Mouse (Mus musculus): ENCODE results near the gene Foxk1.
A peak's percentile ranks its signal among the peaks of the same experiment; 100 is the strongest.

Gene Foxk1

GRCm38 (mm10) chr5:142448623-142449022 is 47.3 kb downstream of the Foxk1 start:
- DNase-seq: no peak

- DNase-seq: no peak
Observed at GRCm38 (mm10) chr5:142450846-142451245, 49.5 kb downstream of the Foxk1 start.

- no peak for DNase-seq
Observed at GRCm38 (mm10) chr5:142451759-142452158, 50.5 kb downstream of the Foxk1 start.

DNA sequence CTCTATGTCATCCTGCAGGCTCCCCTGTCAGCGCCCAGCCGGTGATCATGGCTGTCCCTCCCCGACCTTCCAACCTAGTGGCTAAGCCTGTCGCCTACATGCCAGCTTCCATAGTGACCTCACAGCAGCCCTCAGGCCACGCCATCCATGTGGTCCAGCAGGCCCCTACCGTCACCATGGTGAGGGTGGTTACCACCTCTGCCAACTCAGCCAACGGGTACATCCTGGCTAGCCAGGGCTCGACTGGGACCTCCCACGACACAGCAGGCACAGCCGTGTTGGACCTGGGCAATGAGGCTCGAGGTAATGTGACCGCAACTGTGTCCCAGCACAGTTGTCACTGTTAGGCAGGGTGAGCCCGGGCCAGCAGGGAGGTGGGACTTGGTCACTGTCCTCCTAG is 52.4 kb downstream of the Foxk1 start:
- no peak for DNase-seq

DNA sequence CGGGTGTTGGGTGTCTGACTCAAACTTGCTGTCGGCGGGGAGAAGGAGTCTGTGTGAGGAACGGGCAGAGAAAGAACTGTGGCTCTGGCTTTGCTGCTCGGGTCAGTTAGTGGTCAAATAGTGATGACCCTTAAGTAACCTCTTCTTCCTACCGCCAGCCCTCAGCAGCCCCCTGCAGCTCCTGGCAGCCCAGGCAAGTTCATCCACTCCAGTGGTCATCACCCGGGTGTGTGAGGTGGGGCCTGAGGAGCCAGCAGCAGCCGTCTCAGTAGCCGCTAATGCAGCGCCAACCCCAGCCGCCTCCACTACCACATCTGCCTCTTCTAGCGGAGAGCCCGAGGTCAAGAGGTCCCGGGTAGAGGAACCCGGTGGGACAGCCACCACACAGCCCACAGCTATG is 55.0 kb downstream of the Foxk1 start:
- DNase-seq: no peak

- no peak for DNase-seq
Observed at GRCm38 (mm10) chr5:142457345-142457744, 56.0 kb downstream of the Foxk1 start.

GRCm38 (mm10) chr5:142458791-142459557 is 57.7 kb downstream of the Foxk1 start:
- no peak for DNase-seq

GRCm38 (mm10) chr5:142459834-142460233 is 58.5 kb downstream of the Foxk1 start:
- no peak for DNase-seq

DNA sequence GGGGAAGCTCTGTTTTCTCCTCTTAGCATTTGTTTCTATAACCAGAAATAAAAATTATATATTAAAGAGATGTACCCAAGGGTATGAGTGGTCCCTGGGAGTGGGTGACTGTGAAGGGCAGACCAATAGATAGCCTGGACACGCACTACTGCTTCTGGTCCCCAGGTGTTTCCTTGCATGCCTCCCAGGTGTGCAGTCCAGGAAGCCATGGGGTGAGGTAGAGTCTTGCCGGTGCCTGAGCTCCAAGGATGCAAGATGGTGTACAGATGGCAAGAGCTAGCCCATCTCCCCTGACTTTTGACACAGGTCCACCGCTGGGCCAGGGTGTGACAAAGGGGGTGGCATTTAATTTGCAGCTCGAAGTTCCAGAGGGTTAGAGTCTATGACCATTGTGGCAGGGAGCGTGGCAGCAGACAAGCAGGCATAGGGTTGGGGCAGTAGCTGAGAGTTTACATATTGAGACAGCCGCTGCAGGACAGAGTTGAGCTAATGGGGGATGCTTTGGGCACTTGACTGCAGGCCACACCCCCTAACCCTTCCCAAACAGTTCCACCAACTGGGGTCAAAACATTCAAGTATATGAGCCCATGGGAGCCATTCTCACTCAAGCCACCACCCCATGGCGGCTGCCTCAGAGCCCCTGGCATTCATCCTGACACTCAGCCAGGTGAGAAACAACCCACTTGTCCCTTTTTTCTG is 60.8 kb downstream of the Foxk1 start:
- no peak for DNase-seq

- DNase-seq: no peak
Observed at GRCm38 (mm10) chr5:142462641-142462948, 61.3 kb downstream of the Foxk1 start.

DNA sequence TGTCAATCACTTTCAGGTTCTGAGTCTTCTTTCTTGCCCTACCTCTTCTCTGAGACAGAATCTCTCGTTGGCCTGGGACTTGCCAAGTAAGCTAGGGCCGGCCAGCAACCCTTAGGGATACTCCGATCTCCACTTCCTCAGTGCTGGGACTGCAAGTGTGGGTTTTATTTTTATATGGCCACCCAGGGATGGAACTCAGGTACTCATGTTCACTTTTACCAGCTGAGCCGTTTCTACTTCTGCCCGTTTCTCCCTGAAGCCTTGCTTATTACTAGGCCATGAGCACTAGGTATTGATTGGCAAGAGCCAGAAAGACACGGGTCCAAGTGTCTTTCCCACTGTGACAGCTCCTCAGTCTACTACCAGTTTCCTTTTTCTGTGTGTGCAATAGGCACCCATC is 61.7 kb downstream of the Foxk1 start:
- DNase-seq: no peak

DNA sequence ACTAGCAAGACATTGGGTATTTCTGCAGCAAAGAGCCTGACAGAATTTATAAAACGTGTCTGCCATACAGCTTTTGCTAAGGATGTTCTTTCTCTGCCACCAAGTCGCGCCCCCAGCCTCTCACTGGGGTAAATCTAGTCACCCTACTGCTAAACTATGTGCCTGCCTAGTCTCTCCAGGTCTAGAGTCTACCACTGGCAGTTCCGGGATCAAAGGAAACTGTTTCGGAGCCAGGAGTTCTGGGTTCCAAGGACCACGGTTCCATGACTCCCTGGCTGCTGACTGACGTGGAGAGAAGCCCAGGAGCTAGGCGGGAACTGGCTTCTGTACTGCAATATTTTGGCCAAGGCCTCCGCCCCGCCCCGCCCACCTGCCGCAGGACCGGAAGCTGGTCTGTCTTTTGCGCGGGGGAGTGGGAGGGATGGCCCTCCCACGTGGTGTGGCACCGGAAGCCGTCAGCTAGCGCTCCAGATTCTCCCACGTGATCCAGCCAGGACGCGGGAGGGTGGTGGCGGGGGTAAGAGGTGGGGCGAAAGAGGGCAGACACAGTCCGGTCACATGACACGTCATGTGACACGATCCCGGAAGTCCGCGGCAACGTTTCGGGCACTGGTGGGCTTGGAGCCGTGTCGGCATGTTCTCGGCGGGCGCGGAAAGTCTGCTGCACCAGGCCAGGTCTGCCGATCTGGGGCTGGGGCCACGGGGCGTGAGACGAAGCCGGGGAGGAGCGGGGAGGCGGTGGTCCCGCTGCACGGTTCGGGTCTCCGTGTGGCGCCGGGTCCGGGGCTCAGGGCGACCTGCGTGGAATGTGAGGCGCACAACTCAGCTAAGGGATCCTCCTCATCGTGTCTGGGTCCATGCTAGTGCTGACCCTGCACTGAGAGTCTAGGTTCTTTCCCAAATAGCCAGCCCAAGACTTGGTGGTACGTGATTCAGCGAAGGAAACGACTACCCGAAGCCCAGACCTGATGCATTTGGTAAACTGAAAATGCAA is 62.5 kb downstream of the Foxk1 start, which contains the start of gene Ap5z1:
Gene Ap5z1, plus strand, starts transcription at position 484 of the 994 bp plus-strand sequence.
- peak; percentile 86 for DNase-seq

DNA sequence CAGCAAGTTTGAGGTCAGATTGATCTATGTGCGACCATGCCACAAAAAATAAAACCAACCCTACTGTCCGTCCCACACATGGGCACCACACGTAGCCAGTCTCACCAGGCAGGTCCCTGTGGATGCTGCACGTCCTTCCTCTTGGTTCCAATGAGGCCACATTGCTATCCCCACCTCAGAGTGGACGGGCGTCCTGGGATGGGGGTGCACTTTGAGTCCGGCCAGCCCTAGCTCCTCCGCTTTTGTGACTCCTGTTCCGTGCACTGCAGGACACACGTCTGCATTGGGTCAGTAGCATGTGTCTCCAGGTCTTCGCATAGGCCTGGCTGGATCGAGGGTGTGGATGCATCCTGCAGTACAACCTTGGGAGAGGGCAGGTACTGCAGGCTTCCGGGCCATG is 67.1 kb downstream of the Foxk1 start:
- no peak for DNase-seq

DNA sequence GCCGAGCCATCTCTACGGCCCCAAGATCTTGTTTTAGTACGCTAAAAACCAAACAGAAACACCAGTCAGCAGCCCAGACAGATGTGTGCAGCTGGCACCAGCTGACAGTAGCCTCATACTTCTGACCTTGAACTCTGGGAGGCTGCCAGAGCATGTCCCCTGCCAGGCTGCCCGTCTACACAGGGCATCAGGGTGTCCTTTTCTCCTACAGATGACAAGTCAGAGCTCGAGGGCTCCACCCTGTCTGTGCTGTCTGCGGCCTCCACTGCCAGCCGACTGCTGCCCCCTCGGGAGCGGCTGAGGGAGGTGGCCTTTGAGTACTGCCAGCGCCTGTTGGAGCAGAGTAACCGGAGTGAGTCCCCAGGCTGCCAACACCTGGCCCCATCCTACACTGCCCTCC is 68.5 kb downstream of the Foxk1 start:
- DNase-seq: no peak

- DNase-seq: peak; percentile 43
Observed at GRCm38 (mm10) chr5:142473696-142474095, 72.4 kb downstream of the Foxk1 start.

DNA sequence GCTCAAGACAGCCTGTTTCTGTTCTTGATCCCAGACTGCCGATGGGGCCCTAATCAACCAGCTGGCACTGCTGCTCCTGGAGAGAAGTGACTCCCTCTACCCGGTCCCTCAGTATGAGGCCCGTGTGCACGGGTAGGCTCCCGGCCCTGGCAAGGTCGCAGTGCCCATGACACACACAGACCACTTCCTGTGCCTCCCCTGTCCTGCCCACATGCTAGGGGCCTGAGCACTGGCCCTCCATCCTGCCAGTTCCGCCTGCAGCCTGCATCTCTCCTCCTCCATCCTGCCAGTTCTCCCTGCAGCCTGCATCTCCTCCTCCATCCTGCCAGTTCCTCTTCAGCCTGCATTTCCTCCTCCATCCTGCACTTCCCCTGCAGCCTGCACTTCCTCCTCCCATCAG is 74.4 kb downstream of the Foxk1 start:
- no peak for DNase-seq

- DNase-seq: peak; percentile 41
Observed at GRCm38 (mm10) chr5:142477346-142477745, 76.0 kb downstream of the Foxk1 start.

DNA sequence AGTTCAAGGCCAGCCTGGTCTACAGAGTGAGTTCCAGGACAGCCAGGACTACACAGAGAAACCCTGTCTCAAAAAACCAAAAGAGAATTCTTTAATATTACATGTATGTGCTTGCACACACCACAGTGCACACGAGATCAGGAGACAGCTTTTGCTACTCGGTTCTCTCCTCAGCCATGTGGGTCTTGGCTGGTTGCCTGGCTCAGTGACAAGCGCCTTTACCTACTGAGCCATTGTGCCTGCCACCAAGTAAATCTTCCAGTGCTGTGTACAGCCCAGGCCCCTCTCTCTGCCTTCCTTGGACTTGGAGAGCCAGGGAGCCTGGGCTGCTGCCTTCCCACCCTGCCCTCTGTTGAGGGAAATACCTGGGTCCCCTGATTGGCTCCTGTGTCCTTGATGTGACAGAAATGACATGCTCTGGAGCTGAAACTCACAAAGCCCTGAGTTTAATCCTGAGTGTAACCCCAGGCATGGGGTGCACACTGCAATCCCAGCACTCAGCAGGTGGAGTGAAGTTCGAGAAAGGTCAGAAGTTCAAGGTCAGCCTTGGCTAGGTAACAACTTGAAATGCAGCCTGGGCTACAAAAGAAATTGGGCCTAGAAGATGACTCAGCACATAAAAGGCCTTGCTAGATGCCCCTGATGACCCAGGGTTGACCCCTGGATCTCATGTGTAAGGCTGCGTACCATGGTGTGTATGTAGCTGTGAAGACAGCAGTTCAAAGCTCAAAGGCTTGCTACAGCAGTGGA is 76.7 kb downstream of the Foxk1 start:
- DNase-seq: no peak

DNA sequence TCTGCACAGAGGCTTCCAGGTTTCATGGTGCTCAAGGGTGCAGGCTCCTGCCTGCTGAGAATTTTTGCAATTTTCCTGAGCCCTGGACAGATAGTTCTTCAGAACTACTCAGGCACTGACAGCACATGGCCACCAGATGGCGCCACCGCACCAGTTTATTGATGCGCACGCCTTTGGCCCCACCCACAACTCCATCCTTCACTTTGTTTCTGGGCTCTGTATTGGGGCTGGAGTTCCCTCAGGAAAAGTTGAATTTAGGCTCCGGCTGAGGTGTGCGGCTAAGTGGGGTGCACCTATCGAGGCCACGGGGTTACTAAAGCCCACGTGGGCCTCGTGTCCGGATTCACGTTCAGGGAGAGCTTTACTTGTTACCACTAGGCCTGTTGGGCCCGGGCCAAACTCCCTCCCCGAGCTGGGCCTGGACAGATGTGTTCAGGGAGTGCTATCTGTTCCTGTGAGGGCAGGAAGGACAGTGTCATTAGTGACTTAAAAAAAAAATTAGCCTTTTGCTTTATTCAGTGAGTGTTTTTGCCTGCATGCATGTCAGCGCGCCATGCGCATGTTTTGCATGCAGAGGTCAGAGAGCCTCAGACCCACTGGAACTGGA is 77.6 kb downstream of the Foxk1 start:
- peak; percentile 92 for DNase-seq

DNA sequence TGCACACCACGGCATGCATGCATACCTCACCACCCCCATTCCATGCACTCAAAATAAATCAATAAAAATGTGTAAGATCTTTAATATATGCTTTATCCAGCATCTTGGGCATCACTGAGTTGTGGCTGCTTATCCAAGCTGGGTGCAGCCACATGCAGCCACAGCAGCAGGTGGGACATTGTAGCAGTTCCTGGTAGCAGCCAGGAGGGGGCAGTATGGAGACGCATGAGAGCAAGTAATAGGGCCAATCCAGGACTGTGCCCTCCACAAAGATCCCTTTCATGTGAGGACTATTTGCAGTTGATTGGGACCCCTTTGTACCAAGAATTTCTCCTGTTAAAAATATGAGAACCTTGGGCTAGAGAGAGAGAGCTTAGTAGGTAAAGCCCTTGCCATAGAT is 81.2 kb downstream of the Foxk1 start:
- no peak for DNase-seq

DNA sequence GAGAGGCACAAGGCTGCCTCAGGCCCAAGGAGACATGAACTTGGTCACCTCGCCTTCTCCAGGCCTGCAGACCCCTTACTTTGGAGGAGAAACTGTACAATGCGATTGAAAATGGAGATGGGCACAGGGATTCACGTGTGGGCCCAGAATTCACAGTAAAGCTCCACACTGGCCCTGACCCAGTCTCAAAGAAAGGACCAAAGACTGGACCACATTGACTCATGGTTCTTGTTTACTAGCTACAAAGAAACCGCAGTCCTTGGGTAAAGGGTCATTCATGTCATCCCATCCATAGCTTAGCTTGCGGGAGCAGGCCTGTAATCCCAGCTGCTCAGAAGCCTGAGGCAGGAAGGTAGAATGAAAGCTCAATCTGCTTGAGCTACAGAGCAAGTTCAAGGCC is 82.3 kb downstream of the Foxk1 start:
- no peak for DNase-seq

DNA sequence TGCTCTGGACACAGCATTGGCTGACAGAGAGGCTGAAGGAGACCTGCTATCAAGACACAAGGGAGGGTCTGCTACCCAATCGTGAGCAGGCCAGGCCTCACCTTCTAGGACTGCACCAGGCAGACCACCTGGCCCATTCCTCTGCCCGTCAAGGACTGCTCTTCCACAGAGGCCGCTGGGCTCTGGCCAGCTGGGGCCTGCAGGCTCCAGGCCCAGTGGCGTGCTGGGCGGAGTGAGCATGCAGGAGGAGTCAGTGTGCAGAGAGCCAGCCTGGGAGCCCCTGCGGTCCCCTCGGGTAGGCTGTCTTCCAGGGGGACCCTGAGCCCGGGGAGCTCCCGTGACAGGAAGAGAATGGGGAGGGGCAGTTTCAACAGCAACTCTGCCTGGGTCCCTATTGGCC is 85.4 kb downstream of the Foxk1 start:
- DNase-seq: no peak

All from right cerebral cortex, postnatal 14 days (tissue).